Mouse (Mus musculus) erythroblast, adult 5-6 weeks (primary cell): ENCODE measurements around the gene Cyp4x1. TPM values are rescaled to one million over a fixed set of nuclear protein-coding genes. Genes with fewer than 3 reads are reported as not detected.
"Not testable (repeated sequence)": the region's sequence is repeated elsewhere in the genome, so short reads cannot be mapped to it uniquely, and the experiment has no call there.

Source experiments
- ATAC-seq: replicated peaks from 2 replicates; pipeline ENCODE4 v1.8.0; 2016; ENCODE audit warnings: moderate number of reproducible peaks, mild to moderate bottlenecking, moderate TSS enrichment, inconsistent platforms; ENCODE audit not compliant: poor library complexity, low FRiP score, severe bottlenecking
- total RNA-seq, 2 experiments: library from RNA; stranded (forward) in 1 of 2; stranded (reverse) in 1 of 2; fragments of 150-400 nt in 1 of 2; fragments of 200-764, 138-1000 nt in 1 of 2; gene quantifications; 2 replicates each; pipeline versions ENCODE4 v1.2.3 to v1.2.4; 2015 to 2017; ENCODE audit warnings: low replicate concordance in 2 of 2

Gene Cyp4x1
- total RNA-seq (2015; ENCODE audit: low replicate concordance), result not detected in 2 replicates
- total RNA-seq (2017; ENCODE audit: low replicate concordance), result not detected in 2 replicates

DNA sequence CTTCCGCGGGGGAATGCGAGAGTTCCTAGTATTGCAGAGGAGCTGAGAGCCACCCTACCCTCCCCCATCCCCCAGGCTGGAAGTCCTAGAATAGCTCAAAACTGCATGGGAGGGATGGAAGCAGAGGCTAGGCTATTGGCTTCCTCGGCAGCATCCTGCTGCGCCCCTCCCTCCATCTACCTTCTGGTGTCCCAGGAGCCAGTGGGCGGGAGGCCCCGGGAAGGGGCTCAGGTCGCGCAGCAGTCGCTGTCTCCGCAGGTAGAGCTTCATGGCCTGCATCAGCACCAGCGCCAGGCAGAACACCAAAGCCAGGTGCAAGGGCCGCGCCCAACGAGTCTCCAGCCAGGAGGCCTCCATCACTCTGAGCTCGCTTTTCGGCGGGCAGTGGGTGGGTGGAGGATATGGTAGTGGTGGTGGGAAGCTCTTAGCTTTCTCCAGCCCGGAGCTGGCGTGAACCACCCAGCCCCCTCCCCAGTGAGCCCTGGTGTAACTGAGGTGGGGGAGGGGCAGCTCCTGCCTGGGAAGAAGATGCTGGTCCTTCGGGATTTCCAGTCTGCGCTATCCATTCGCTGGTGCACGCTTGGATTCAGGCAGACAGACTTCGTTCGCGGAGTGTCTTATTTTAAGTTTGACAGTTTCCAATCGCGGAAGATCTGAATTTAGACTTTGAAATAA, at the start of gene Cyp4x1:
Cyp4x1 (minus strand) TSS at position 661 of the 675 bp plus-strand sequence.
- ATAC-seq, result no peak

DNA sequence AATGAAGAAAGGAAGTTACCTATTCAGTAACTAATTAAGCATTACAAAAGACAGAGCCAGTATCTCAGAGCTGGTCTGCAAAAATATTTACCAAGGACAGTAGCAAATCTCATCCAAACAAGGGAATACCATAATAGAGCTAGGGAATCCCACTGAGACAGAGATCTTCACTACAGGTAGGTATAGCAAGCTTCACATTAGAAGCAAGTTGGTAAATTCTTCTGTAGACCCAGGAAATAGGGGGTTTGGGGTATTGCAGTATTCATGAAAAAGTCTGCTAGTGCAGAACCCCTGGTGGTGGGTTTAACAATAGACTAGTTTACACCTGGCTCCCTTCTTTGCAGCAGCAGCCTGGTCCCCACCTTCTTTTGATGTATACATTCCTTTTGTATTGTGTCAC, 42.1 kb upstream of the Cyp4x1 start:
- not testable (repeated sequence) for ATAC-seq

DNA sequence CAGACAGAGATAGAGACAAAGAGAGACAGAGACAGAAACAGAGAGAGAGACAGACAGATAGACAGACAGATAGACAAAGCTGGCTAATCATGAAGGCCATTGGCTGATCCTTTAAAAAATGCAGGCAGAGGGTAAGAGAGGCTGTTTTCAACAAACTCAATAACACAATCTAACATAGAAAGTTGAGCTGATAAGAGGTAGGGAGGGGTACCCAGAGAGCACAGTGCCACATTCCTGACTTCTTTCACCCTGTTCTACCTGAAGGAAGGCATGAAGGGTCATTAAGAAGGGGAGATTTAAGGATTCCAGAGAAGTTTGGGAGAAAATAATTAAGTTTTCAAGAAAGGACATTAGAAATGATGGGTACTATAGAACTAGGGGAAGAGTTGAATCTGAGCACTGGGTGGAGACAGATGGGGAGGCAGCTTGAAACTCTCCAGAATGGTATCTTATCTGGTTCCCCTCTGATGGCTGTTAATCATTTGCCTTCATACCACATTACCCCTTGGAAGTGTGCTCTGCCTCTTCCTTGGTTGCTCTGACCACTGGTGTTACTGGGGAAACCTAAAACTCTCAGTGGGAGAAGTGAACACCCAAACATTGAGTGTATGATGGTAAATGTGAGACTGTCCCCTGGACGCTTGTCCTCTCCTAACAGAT, 40.7 kb upstream of the Cyp4x1 start:
- ATAC-seq, result no peak

DNA sequence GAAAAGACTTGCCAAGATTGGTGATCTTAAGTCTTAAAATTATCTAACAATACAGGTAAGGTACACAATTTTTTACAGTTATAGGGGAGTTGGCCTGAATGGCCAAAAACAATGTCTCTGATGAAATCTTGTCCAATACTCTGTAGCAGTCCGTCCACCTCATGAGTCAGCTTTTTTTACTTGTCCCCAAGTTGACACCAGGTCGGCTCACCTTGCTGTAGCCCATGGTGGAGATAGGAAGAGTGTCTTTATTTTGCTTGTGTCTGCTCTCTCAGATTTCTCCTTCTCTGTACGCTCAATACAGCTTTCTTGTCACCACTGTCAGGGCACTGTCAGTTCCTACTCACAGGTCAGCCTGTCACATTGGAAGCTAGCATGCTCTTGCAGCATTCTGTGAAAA, 24.9 kb upstream of the Cyp4x1 start:
- not testable (repeated sequence) for ATAC-seq

DNA sequence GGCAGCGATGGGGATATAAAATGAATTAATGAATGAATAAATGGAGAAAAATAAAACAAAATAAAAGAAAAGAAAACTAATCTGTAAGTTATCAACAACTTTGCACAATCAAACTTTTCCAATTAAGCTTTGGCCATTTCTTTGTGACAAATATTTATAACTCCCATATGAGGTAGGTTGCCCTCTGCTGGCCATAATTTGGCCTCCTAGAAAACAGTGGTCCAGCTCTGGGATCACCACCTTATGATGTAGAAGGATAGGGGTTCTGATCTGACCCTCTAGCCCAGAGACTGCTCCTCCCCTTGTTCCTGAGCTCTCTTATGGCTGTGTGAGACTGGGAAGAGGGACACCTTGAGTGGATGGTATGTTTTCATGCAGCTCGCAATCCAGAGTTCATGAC, 20.6 kb upstream of the Cyp4x1 start:
- no peak for ATAC-seq

DNA sequence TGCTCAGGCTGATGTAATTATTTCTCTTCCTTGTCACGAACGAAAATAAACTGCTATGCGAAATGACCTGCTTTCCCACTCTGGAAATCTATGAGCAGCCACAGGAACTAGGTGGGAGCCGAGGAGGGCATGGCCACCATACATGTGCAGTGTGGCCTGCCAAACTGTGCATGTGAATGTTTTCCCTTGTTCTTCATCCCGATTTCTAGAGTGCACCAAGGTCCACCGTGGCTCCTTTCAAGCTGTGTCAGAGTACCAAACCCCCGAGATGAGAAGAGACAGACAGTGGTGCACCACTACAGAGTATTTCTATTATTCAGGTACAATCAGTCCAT, 182 bp upstream of the Cyp4x1 start:
- no peak for ATAC-seq

DNA sequence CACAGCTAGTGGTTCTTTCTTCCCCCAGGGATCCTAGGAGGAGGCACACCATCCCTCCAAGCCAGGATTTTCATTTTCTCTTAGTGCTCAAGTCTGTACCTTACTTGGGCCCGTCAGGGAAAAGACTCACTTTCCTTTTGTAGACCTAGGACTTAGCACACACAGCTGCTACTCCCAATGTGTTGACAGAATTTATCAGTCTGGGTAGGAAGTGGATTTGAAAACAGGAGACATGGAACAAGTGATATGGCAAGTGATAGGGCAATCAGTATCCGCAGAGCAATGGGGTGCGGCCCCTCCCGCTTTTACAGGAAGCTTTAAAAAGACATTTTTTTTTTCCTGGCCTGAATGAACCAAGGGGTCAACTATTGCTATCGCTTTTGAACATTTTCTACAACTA, 996 bp downstream of the Cyp4x1 start:
- ATAC-seq, result no peak

DNA sequence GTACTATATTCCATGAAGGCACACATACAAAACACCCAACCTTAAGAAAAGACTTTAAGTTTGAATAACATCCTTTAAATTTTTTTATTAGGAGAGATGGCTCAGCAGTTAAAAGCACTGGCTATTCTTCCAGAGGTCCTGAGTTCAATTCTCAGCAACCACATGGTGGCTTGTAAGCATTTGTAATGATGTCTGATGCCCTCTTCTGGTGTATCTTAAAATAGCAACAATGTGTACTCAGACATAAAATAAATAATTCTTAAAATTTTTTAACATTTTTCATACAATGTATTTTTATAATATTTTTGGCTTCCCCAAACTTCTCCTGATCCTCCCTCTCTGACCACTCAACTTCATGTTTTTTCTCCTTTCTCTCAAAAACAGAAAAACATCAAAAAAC, 9.4 kb downstream of the Cyp4x1 start:
- ATAC-seq, result no peak

DNA sequence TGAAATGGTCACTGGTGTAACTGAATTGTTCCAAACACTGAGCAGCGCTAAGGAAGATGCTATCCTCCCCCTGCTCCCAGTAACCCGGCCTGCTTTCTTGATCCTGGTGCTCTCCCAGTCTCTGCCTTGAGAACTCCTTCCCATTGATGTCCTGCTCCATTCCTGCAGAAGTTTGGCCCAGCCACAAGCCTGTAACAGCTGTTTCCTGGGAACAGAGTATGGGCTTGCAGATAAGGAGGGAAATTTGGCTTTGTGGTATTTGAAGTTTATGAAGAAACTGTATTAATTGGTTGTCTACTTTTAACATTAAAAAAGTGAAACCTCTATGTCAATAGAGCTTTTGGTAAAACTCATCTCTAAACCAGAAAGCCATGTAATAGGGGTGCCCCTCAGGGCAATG, 10.6 kb downstream of the Cyp4x1 start:
- ATAC-seq, result no peak

DNA sequence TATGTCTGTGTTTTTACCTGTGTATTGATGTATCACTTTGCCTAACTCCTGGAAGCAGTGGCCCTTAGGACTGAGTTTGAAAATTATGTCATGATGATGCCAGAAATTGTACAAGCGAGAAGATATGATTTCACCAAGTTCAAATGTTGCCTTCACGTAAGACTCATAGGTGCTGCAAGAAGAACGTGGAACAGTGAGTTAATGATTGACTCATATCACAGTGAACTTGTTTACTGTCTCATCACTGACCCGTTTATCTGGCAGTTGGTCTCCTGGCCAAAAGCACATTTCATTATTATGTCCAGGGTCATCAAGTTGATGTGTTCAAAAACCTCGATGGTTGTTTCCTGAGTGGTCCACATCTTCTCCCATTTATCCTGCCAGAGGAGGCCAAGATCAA, 12.5 kb downstream of the Cyp4x1 start:
- ATAC-seq, result no peak

DNA sequence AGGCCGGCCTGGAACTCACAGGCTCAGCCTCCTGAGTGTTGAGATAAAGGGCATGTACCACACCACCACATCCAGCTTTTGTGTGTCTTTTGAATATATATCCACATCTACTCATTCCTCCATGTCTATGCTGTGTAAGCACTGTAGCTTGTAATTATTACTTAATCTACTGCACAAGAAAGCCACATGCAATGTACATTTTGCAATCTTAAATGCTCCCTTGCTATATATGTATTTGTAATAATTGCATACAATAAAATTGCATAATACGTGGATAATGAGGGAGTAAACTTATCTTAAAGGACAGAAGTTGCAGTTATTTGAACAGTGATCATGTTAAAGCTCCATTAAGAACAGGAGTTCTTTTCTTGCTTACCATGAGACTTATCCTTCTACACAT, 12.9 kb downstream of the Cyp4x1 start:
- ATAC-seq, result no peak

DNA sequence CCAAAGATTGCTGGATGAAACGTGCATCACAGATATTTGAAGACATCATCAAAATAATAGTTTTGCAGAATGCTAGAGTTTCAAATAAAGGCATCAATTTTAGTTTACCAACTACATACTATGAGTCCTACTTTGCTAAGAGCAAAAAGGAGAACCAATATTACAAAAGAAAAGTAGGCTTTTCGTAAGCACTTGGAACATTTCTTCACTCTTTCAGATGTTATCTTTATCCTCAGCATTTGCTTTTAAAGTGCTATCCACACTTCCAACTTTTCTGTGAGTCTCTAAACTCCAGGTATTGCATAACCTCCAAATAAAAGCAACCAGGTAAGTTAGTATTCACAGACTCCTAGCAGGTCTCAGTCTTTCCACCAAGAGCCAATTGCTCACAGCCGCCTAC, 14.4 kb downstream of the Cyp4x1 start:
- no peak for ATAC-seq

DNA sequence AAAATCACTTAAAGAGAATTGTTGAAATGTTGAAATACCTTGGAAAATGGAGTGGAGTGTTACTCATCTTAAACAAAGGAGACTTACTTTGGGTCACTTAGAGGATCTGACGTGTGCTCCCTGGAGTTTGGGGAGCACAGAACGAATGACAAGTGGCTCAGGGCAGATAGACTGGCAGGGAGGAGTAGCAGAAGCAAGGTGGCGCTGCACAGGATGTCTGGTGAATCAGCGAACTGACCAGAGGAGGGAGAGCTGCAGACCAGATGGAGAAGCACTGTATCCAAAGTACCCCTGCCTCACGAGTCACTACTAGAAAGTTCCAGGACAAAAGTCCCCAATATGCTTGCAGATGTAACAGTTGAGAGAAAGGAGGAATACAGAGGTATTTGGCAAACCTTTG, 20.8 kb downstream of the Cyp4x1 start:
- ATAC-seq, result no peak

DNA sequence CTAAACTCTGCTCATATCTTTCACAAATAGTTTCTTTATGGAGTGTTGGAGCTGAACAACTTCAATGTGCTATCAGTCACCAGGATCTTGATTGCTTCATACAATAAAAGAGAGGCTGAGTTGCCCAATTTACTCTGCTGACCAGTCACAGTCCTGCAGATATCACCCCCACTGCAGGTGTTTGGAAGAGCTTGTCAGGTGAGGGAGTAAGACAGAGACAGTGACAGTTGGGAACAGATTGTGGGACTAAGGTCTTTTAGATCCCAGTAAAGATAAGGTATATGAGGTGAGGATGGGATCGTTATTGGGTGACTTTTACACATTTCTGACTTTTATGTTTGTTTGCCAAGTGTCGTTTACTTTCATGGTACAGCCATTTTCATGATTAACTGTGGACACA, 22.9 kb downstream of the Cyp4x1 start:
- no peak for ATAC-seq

DNA sequence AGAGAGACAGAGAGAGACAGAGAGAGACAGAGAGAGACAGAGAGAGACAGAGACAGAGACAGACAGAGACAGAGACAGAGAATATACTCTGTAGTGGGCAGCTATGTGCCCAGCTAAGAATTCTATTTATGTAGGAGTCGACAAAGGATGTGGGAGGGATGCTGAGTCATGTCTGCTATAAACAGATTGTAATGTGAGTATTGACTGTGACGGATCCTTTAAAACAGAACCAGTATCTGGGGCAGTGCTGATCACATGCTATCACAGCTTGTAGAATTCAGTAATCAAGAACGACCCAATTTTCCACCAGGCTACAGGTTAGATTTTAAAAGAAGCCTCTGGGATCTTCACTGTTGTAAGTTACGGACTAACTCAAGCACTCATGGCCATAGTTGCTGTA, 30.6 kb downstream of the Cyp4x1 start:
- ATAC-seq, result peak; percentile 50; the same call in 1 of the 2 replicates

DNA sequence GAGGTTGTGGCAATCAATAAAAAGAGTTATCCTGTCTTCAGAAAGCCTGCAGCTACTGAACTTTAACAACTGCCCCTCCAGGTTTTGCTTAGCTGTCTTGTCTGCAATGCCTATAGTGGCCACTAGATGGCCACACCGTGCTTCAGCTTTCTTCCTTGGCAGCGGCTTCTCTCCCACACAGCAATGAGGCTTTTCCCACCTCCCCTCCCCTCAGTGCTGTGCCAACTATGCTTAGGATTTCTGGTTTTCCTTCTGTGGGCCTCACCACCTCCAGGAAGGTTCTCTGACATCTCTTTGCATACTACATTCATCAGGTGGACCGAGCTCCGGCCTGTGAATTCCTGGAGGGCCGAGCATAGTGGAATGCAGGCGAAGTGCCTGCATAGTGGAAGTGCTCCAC, 32.4 kb downstream of the Cyp4x1 start:
- ATAC-seq, result peak; percentile 67

DNA sequence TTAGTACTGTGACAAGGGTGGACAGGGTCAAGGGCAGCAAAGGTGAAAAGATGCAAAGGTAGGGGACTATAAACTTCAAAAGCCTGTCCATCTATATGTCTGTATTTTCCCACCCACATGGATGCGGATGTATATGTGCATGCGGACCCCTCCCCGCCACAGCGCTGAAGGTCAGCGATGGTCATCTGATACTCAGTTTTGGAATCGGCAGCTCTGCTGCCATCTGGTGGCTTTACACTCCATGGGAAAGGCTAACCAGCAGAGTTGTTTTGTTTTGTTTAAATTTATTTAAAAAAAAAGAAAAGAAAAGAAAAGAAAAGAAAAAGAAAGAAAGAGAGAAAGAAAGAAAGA, 37.0 kb downstream of the Cyp4x1 start:
- no peak for ATAC-seq

DNA sequence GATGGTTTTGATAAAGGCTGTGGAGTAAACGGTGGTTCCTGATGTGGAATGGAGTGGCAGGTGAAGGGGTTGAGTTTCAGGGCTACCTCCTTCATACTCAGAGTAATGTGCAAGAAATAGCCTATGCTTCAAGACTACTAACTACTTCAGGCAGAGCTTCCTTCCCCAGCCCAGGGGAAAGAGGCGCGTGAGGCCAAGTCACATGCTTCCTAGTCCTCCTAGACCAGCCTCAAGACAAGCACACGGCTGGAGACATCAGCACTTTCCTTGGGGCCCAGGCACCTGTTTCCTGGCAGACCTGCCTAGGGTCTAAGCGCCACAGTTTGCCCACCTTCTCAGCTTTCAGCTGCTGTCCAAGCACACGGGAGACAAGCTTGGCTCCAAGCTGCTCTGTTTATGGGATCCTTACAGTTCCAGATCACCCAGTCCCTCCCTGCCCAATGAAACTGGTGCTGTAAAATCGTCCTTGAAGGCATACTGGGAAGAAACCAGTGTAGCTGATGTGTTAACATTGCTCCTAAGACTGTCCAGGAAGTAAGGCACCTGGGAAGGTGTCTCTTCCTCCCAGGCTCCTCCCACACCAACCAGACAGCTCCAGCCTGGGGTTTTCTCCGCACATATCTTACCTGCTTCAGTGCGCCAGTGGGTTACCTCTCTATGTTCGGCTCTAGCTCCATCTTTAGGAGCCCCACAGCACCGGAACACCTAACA, 37.5 kb downstream of the Cyp4x1 start:
- peak; percentile 39 for ATAC-seq

DNA sequence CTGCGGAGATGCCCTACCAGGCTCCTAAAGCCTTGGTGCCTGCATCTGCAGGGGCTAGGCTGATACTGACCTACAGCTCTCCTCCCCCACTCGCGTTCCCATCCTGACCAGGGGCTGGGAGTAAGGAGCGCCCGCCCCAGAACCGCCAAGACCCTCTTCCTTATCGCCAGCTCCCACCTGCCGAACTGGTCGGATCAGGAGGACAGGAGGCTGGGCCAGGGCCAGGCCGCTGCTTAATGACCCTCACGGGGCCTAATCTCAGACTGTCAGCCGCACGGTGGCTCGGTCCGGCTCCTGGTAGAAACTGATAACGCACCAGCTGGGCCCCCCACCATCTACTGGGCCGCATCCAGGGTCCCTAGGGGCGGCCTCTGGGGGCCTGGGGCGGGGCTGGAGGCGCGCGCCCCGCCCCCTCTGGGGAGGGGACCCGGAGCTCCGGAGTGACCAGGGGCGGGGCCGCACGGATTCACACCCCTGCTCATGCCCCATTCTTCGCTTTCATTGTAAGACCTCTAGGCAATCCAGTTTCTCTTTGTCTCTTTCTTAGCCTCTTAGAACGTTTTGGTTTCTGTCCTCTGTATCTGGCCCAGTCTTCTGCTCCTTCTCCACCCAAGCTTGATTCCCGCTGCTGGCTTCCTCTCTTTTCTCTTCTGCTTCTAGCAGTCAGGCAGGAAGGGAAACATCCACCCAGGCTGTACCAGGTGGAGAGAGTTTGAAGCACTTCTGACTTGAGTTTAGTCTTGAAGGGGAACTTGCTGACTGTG, 38.2 kb downstream of the Cyp4x1 start:
- ATAC-seq, result peak; percentile 80

DNA sequence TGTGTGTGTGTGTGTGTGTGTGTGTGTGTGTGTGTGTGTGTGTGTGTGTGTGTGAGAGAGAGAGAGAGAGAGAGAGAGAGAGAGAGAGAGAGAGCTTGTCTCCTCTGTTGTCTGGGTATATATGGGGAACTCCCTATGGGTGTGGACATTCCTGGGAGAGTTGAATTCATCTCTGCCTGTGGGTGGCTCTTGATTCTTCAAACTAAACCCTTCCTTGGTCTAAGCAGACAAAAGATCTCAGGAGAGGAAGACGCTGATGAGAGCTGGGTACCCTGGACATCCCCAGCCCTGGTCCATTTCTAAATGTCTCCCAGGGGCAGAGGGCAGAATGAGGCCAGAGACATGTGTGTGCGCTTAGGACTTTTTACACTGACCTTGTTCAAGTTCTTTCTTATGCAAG, 40.0 kb downstream of the Cyp4x1 start:
- no peak for ATAC-seq
